Mouse (Mus musculus): ENCODE measurements around the gene Gatad2b. TPM values are rescaled to one million over a fixed set of nuclear protein-coding genes. Genes with fewer than 3 reads are reported as not detected.

The Gatad2b gene
- total RNA-seq, 2 experiments from 2014 or later: 85.1 to 97.8 TPM

DNA sequence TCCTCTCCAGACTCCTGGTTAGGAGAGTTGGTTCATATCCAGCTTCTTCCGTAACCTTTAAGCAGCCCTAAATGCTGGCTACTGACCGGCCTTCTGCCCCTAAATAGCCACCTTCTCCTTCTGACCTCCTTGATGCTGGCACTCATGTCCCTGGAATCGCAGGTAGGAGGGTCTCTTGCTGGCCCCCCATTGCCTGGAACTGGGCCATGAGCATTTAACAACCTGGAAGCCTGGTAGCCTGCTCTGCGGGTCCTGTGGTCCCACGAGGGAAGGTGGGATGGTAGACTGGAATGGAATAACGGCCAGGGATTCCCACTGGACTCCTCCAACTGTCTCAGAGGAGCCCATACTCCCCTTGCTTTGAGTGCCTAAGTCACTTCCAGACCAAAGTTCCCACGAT is 78.9 kb downstream of the Gatad2b start:
- intact Hi-C loops (cut with DNase I): loop anchor here (5.0 to 10.0 kb wide), 3 partner anchors 80 to 150 kb away; partner anchors contain the start of genes Dennd4b and Gatad2b
- no peak for DNase-seq (ENCODE audit: low spot score in 2 of 2)

DNA sequence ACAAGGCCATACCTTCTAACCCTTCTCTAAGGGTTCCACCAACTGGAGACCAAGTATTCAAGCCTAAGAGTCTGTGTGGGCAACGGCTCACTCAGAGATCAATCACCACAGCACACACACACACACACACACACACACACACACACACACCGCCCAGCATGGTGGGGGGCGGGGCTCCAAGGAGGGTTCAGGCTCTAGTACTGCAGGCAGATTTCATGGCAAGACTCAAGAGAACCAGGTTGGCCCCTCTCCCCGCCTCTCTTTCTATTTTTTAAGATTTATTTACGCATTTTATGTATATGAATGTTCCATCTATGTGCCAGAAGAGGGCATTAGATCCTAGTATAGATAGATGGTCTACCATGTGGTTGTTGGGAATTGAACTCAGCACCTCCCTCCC is 79.8 kb downstream of the Gatad2b start:
- DNase-seq (ENCODE audit: low spot score in 2 of 2): no peak
- intact Hi-C loops (cut with DNase I): loop anchor here (5.0 to 10.0 kb wide), 3 partner anchors 81 to 151 kb away; partner anchors contain the start of genes Dennd4b and Gatad2b

GRCm38 (mm10) chr3:90373432-90374028 is 80.6 kb downstream of the Gatad2b start:
- intact Hi-C loops (cut with DNase I): loop anchor here (5.0 to 10.0 kb wide), 3 partner anchors 81 to 151 kb away; partner anchors contain the start of genes Dennd4b and Gatad2b
- DNase-seq (ENCODE audit: low spot score in 2 of 2): peak; percentile 58 to 76

DNA sequence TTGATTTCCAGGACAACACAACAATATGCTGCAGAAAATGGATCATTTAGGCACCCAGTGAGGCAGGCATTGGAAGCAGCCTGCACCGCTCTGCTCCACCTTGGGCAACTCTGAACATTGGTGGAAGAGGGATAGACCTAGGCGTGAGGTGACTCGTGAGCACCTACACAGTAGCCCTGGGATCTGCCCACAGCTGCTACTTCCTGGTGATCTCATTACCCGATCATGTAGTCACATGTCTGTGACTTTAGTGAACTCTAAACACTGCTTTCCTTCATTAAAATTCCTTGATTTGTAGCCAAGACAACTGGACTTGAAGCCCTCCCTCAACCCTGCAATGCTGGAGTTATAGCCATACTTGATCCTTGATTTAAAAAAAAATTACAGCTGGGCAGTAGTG is 81.4 kb downstream of the Gatad2b start:
- intact Hi-C loops (cut with DNase I): loop anchor here (5.0 to 10.0 kb wide), 3 partner anchors 82 to 152 kb away; partner anchors contain the start of genes Dennd4b and Gatad2b

DNA sequence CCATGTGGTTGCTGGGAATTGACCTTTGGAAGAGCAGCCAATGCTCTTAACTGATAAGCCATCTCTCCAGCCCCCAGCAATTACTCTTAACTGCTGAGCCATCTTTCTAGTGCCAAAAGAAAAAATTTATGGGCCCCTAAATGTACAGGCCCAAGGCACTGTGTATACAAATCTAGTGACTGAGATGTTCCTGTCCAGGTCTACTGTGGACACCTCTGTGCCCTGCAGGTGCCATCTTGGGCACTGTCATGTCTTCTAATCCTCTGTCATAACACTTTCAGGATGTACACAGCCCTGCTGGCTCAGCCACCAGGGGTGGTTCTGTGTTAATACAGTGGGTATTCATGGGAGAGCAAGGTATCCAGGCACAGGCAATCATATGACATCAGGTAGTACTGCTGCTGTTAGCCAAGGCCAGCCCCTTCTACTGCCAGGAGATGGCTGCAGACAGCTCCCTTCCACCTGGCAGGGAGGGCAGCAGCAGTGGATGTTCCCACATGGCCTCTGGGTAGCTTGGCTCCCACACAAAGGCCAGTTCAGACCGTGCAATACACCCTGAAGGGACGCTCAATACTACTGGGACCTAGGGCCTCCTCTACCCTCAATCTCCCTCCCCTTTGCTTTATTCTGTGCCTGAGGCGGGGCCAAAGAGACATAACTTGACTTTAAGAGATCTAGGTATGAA is 82.7 kb downstream of the Gatad2b start:
- no peak for DNase-seq (ENCODE audit: low spot score in 2 of 2)
- intact Hi-C loops (cut with DNase I): loop anchor here (10.0 kb wide), 1 partner anchor 111 kb away; the partner anchor contains the start of gene Dennd4b

More for the DNA sequence above, 81.4 kb downstream of the Gatad2b start:
- DNase-seq (ENCODE audit: low spot score in 2 of 2): no peak

GRCm38 (mm10) chr3:90376247-90376585 is 83.2 kb downstream of the Gatad2b start:
- intact Hi-C loops (cut with DNase I): loop anchor here (10.0 kb wide), 1 partner anchor 111 kb away; the partner anchor contains the start of gene Dennd4b
- DNase-seq (ENCODE audit: low spot score in 2 of 2): no peak

DNA sequence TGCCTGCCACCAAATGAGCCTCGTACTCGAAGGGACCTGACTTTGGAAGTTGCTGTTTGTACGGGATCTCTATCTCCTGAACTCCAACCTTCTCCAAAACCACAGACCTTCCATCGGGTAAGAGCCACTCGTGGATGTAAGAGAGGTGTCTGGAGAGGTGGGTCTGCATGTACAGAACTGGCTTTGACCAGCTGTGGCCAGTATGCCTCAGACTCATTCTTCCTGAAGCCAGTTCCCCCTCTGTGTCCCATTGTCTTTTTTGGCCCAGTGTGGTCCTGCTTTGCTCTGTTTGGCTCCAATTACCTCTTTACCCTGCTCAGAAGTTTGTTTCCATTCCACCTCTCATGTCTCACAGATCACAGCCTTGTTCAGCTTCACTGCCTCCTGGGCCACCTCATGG is 85.5 kb downstream of the Gatad2b start:
- DNase-seq (ENCODE audit: low spot score in 2 of 2): no peak
- intact Hi-C loops (cut with DNase I): loop anchor here (10.0 kb wide), 1 partner anchor 114 kb away; the partner anchor contains the start of gene Dennd4b

DNA sequence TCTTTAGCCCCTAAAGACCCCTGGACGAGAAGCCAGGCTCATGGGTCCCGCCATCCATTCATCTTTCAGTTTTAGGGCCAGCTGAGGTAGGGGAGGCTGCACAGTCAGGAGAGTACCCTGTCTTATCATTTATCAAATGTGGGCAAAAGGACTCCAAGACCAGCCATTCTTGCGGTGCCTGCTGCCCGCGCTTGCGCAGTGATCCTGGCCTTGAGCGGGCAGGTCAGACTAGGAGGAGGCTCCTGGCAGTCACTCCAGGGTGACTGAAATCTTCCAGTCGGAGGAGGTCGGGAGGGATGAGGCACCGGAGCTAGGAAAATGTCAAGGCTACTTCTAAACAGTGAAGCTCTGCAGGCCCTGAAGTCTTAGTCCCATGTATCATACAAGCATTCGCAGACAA is 88.7 kb downstream of the Gatad2b start:
- DNase-seq (ENCODE audit: low spot score in 2 of 2): no peak
- intact Hi-C loops (cut with DNase I): no loop called here

DNA sequence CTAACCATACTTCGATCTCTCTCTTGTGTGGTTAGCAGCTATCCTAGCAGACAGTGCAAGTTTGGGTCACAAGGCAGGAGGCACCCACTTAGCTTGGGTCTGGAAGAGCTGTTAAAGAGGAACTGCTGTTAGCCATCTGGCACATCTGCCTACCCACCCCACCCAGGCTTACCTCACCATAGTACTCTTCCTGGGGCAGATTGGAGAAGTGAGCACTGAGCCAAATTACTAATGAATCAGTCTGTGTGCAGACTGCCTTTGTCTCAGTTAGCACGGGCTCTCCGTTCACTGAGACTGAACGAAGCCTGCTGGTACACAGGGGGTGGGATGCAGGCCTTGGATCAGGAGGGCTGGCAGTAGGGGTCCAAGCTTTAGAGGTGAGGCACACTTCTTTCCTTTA is 90.7 kb downstream of the Gatad2b start:
- intact Hi-C loops (cut with DNase I): no loop called here
- DNase-seq (ENCODE audit: low spot score in 2 of 2): no peak

DNA sequence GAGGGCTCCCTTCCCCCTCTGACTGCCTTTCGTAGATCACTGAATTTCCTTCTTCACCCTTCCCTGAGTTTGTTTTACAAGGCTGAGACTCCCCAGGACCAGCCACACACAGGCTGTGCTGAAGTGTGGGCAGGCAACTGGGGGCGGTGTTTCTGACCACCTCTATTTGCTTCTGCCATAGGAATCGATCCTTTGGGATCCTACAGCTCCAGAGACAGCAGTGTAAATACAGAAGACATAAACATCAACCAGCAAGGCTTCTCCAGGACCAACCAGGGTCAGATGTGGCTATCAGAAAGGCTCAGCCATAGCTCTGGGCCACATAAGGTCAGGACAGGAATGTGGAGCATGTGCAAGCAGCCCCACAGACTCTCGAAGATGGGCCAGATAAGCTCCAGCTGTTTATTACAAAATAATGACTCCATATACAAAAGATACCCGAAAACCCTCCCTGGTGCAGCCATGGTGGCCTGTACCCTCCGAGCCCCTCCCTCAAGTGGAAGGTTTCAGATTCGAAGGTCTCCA is 91.9 kb downstream of the Gatad2b start:
- intact Hi-C loops (cut with DNase I): no loop called here
- DNase-seq (ENCODE audit: low spot score in 2 of 2): no peak

- DNase-seq (ENCODE audit: low spot score in 2 of 2): no peak
- intact Hi-C loops (cut with DNase I): no loop called here
These were observed 93.8 kb downstream of the Gatad2b start for GRCm38 (mm10) chr3:90386817-90387216.

DNA sequence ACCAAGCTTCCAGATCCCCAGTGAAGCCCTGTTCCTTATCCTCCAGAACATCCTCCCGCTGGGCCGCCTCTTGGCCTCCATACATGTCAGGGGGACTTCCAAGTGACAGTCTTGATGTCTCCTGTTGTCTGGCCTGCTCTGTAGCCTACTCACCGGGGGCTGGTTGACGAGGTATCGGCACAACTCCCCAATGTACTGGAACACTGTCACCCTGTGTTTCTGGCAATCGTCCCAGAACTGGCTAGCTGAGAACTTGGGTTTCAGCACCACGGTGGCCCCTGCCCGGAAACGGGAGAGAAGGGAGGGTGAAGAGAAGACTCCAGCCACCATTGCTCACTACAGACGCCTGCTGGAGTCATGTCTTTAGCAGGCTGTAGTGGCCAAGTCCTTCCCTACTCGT is 94.5 kb downstream of the Gatad2b start:
- intact Hi-C loops (cut with DNase I): no loop called here
- peak; percentile 29 to 37 for DNase-seq (ENCODE audit: low spot score in 2 of 2)

DNA sequence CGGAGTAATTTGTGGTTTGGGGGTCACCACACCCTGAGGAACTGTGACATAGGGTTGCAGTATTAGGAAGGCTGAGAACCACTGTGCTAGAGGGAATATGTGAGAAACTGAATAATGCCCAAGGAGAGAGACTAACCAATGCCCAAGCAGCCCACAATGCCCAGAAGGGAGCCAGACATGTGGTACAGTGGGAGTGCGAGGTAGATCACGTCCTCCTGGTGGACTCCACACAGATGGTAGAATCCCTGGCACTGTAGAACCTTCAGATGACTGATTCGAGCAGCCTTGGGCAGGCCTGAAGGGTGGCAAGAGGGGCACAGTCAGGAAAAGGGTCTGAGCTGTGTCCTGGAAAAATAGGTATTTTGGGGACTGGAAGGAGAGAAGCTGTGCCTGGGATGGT is 95.2 kb downstream of the Gatad2b start:
- intact Hi-C loops (cut with DNase I): no loop called here
- DNase-seq (ENCODE audit: low spot score in 2 of 2): no peak

DNA sequence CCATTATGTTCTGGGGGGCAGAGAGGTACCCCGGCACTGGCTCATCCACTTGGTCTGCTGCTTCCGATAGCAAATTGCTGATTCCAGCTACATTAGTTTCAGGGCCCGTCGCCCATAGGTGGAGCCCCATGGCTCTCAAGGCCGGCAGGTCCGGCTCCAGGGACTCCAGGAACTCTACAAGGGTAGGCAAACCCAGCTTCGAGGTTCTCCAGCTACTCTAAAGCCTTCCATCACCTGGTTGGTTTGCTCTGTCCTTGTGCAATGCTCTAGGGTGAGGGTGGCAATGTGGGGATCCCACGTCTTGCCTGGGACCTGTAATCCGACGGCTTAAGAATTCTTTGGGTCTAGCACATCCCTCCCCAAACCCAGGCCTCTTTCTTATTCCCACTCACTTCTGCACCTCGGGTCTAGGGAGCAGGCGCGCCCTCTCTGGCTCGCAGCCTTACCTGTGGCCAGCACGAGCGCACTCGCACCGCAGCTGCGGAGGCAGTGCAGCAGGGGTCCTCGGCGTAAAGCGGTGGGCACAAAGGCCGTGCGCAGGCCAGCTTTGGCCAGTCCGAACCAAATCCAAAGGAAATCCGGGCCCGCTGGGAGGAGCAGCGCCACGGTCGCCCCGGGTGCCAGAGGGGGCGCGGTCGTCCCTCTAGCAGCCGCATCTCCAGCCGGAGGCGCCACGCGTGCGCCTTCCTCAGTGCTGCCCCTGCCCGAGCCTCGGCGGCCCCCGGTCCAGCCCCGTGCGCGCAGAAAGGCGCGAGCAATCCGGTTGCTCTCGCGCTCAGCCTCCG is 95.9 kb downstream of the Gatad2b start:
- DNase-seq (ENCODE audit: low spot score in 2 of 2): peak; percentile 30 to 46
- intact Hi-C loops (cut with DNase I): no loop called here

- peak; percentile 30 to 52 for DNase-seq (ENCODE audit: low spot score in 2 of 2)
These were observed 96.8 kb downstream of the Gatad2b start, which contains the start of gene Slc27a3 for GRCm38 (mm10) chr3:90389511-90390490. TSS of gene Slc27a3 (minus strand) at chr3:90389938.

GRCm38 (mm10) chr3:90391004-90391403 is 98.0 kb downstream of the Gatad2b start:
- intact Hi-C loops (cut with DNase I): no loop called here
- DNase-seq (ENCODE audit: low spot score in 2 of 2): no peak

More at GRCm38 (mm10) chr3:90389511-90390490, 96.8 kb downstream of the Gatad2b start, which contains the start of gene Slc27a3:
- intact Hi-C loops (cut with DNase I): no loop called here

GRCm38 (mm10) chr3:90391941-90392340 is 99.0 kb downstream of the Gatad2b start:
- intact Hi-C loops (cut with DNase I): no loop called here

GRCm38 (mm10) chr3:90392661-90393060 is 99.7 kb downstream of the Gatad2b start:
- no peak for DNase-seq (ENCODE audit: low spot score in 2 of 2)
- intact Hi-C loops (cut with DNase I): no loop called here

More at GRCm38 (mm10) chr3:90391941-90392340, 99.0 kb downstream of the Gatad2b start:
- no peak for DNase-seq (ENCODE audit: low spot score in 2 of 2)

DNA sequence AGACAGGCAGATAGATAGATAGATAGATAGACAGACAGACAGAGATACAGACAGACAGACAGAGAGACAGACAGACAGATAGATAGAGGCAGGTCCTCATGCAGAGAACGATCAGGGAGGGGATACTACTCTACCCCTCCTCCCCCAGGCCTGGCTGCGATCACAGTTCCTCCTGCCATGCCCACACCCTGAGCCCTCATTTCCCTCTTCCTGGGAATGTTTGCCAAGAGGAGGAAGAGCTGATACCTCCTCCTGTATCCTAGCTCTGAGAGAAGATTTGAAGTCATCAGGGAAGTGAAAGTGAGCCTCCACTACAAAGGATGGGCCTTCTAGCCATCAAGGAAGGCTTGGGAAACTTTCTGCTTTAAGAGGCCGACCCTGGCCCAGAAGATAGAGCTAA is 102.7 kb downstream of the Gatad2b start:
- intact Hi-C loops (cut with DNase I): no loop called here
- DNase-seq (ENCODE audit: low spot score in 2 of 2): no peak

Data from left cerebral cortex, postnatal 36 days (tissue).